Mouse (Mus musculus) CH12.LX (cell line): ENCODE data around the gene Gm11146. TPM values are rescaled to one million over a fixed set of nuclear protein-coding genes. Genes with fewer than 3 reads are reported as not detected.

Experiments used
- DNase-seq: peaks from one replicate; pipeline ENCODE4 v3.0.0-alpha.2; 2013; ENCODE audit errors: extremely low read depth
- H3K27ac ChIP-seq: 2 replicates; pipeline ENCODE4 v1.5.1; 2012; ENCODE audit warnings: low read depth, mild to moderate bottlenecking, control low read depth, moderate library complexity; ENCODE audit not compliant: insufficient read depth
- H3K27me3 ChIP-seq: replicated peaks from 2 replicates; pipeline ENCODE3; 2012; ENCODE audit warnings: inconsistent platforms
- H3K36me3 ChIP-seq, 2 experiments: replicated peaks in 1 of 2; 2 replicates each; pipeline versions ENCODE3 to v1.6.1; 2012; ENCODE audit warnings: inconsistent platforms in 1 of 2, low read length in 1 of 2, mild to moderate bottlenecking in 1 of 2, mixed read lengths in 1 of 2, moderate library complexity in 1 of 2; ENCODE audit not compliant: control insufficient read depth in 1 of 2, insufficient read depth in 1 of 2
- H3K4me1 ChIP-seq, 2 experiments: 2 replicates each; pipeline ENCODE4 v1.6.1; 2012; ENCODE audit warnings: inconsistent platforms in 1 of 2, moderate library complexity in 1 of 2; ENCODE audit not compliant: insufficient read depth in 2 of 2, control insufficient read depth in 1 of 2
- H3K4me2 ChIP-seq: 2 replicates; pipeline ENCODE4 v1.6.1; 2012; ENCODE audit warnings: low read depth, mild to moderate bottlenecking, control low read depth; ENCODE audit not compliant: poor library complexity, insufficient read depth, severe bottlenecking
- H3K4me3 ChIP-seq, 3 experiments: fragments of 150-350 bp in 1 of 3; sonication (generic) in 1 of 3; replicated peaks in 1 of 3; 2 replicates each; pipeline versions ENCODE3 to v1.5.1; 2011 to 2012; ENCODE audit warnings: low read depth in 2 of 3, low read length in 2 of 3, mild to moderate bottlenecking in 2 of 3, moderate library complexity in 2 of 3, control low read depth in 1 of 3, improper control_type of control experiment in 1 of 3, inconsistent platforms in 1 of 3, mixed read lengths in 1 of 3; ENCODE audit not compliant: poor library complexity in 1 of 3
- H3K79me2 ChIP-seq: replicated peaks from 2 replicates; pipeline ENCODE4 v1.6.1; 2012; ENCODE audit warnings: mild to moderate bottlenecking, moderate library complexity; ENCODE audit not compliant: control insufficient read depth, poor library complexity, insufficient read depth, severe bottlenecking; ENCODE audit errors: extremely low read depth
- H3K9ac ChIP-seq: 2 replicates; pipeline ENCODE4 v1.6.1; 2012; ENCODE audit warnings: low read depth, mild to moderate bottlenecking, control low read depth, moderate library complexity; ENCODE audit not compliant: insufficient read depth
- H3K9me3 ChIP-seq: replicated peaks from 2 replicates; pipeline ENCODE3; 2012; ENCODE audit warnings: low read length, inconsistent platforms, mixed read lengths
- CHD1 ChIP-seq: IDR thresholded peaks from 2 replicates; pipeline ENCODE4 v1.6.1; 2012; ENCODE audit warnings: low read depth, low read length, improper control_type of control experiment, inconsistent platforms
- CTCF ChIP-seq, 2 experiments: IDR thresholded peaks in 1 of 2; conservative IDR thresholded peaks in 1 of 2; 2 replicates each; pipeline ENCODE4 v1.5.1; 2011 to 2012; ENCODE audit warnings: low read depth in 2 of 2, low read length in 2 of 2, improper control_type of control experiment in 1 of 2, inconsistent platforms in 1 of 2, mild to moderate bottlenecking in 1 of 2, moderate library complexity in 1 of 2
- ELF1 ChIP-seq: IDR thresholded peaks from 2 replicates; pipeline ENCODE4 v1.6.1; 2014; ENCODE audit warnings: low read depth, mild to moderate bottlenecking, inconsistent platforms, low read length, improper control_type of control experiment
- HCFC1 ChIP-seq: IDR thresholded peaks from 2 replicates; pipeline ENCODE4 v1.6.1; 2012; ENCODE audit warnings: low read depth, mild to moderate bottlenecking, inconsistent platforms, low read length, improper control_type of control experiment
- JUN ChIP-seq: IDR thresholded peaks from 2 replicates; pipeline ENCODE4 v1.6.1; 2011; ENCODE audit warnings: low read depth, mild to moderate bottlenecking, low read length, improper control_type of control experiment, moderate library complexity; ENCODE audit not compliant: insufficient read depth
- MXI1 ChIP-seq: IDR thresholded peaks from 2 replicates; pipeline ENCODE4 v1.6.1; 2011; ENCODE audit warnings: mild to moderate bottlenecking, low read depth, low read length, improper control_type of control experiment
- NRF1 ChIP-seq: IDR thresholded peaks from 2 replicates; pipeline ENCODE4 v1.6.1; 2014; ENCODE audit warnings: low read depth, mild to moderate bottlenecking, inconsistent platforms, low read length, improper control_type of control experiment, moderate library complexity
- PAX5 ChIP-seq: IDR thresholded peaks from 2 replicates; pipeline ENCODE4 v1.6.1; 2012; ENCODE audit warnings: low read length, inconsistent platforms, mixed read lengths
- POLR2A ChIP-seq: IDR thresholded peaks from 2 replicates; pipeline ENCODE4 v1.6.1; 2011; ENCODE audit warnings: low read depth, mild to moderate bottlenecking, improper control_type of control experiment, low read length
- SIN3A ChIP-seq: IDR thresholded peaks from 2 replicates; pipeline ENCODE4 v1.6.1; 2012; ENCODE audit warnings: low read length, improper control_type of control experiment, inconsistent platforms
- TCF12 ChIP-seq: IDR thresholded peaks from 2 replicates; pipeline ENCODE4 v1.6.1; 2014; ENCODE audit warnings: low read depth, mild to moderate bottlenecking, inconsistent platforms, low read length, improper control_type of control experiment
- UBTF ChIP-seq: IDR thresholded peaks from 2 replicates; pipeline ENCODE4 v1.6.1; 2012; ENCODE audit warnings: low read depth, mild to moderate bottlenecking, inconsistent platforms, low read length, improper control_type of control experiment, moderate library complexity
- dilution Hi-C: fragments of 300-500 bp; cut with MboI; formaldehyde crosslinking; loops from 2 replicates; pipeline ENCODE4 v1.14.3; 2020; ENCODE audit warnings: low sequenced_read_pairs; ENCODE audit not compliant: extremely low pct_unique_long_range_greater_than_20kb, extremely low pct_ligation_motif_present
- in situ Hi-C: fragments of 300-500 bp; cut with MboI; formaldehyde crosslinking; loops from 3 replicates; pipeline ENCODE4 v1.14.3; 2019; ENCODE audit warnings: low sequenced_read_pairs, low pct_ligation_motif_present, low pct_unique_long_range_greater_than_20kb, mixed read lengths
- polyA plus RNA-seq: library from polyadenylated mRNA; unstranded; fragments of >175 nt; gene quantifications from 2 replicates; pipeline ENCODE4 v1.2.1, GENCODE M21; 2012; ENCODE audit warnings: low read depth; ENCODE audit not compliant: insufficient read length
- total RNA-seq, 2 experiments: library from RNA; depleted of rRNA; stranded (reverse); fragments of 300-350 nt in 1 of 2; fragments of >200 nt in 1 of 2; gene quantifications; 2 replicates each; pipeline ENCODE4 v1.2.3; 2012 to 2014

Gene Gm11146
- total and polyA plus RNA-seq, 3 experiments = not detected

DNA sequence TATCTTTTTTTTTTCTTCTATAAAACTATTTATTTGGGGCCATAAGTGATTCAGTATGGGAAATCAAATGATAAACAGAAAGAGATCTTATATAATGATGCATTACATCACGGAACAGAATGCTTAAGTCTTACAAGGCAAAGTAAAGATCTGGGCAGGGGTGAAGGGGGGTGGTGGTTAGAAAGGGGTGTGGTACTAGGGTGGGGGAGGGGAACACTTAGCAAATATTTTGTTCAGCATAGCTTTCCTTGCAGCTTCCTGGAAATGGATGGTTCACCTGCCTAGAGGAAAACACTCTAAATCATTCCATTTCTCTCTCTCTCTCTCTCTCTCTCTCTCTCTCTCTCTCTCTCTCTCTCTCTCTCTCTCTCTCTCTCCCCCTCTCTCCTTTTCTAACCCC lies 43.1 kb upstream of the Gm11146 start:
- Histone ChIP-seq H3K27ac (no peak overlapping the region), H3K27me3 (no peaks in the 10 kb centered on the region), H3K4me2 (no peak overlapping the region), H3K4me1 (no peaks in the 10 kb centered on the region), H3K9ac (no peak overlapping the region), H3K9me3 (peaks cover 37% of the 10 kb centered on the region), H3K36me3 (no peaks in the 10 kb centered on the region), H3K79me2 (no peaks in the 10 kb centered on the region), H3K4me3 (no peak overlapping the region)
- no peak for DNase-seq
- in situ Hi-C loops (no loop called here), dilution Hi-C loops (no loop called here)
- TF ChIP-seq JUN (no peak), CHD1 (no peak), SIN3A (no peak), CTCF (conservative IDR thresholded peaks at IDR 0.05 in 1 of 2, IDR thresholded peaks at IDR 0.05 in 1 of 2; ENCODE audit: low read depth in 2 of 2, low read length in 2 of 2) (no peak), ELF1 (no peak), MXI1 (no peak), PAX5 (no peak), TCF12 (no peak), POLR2A (no peak)

DNA sequence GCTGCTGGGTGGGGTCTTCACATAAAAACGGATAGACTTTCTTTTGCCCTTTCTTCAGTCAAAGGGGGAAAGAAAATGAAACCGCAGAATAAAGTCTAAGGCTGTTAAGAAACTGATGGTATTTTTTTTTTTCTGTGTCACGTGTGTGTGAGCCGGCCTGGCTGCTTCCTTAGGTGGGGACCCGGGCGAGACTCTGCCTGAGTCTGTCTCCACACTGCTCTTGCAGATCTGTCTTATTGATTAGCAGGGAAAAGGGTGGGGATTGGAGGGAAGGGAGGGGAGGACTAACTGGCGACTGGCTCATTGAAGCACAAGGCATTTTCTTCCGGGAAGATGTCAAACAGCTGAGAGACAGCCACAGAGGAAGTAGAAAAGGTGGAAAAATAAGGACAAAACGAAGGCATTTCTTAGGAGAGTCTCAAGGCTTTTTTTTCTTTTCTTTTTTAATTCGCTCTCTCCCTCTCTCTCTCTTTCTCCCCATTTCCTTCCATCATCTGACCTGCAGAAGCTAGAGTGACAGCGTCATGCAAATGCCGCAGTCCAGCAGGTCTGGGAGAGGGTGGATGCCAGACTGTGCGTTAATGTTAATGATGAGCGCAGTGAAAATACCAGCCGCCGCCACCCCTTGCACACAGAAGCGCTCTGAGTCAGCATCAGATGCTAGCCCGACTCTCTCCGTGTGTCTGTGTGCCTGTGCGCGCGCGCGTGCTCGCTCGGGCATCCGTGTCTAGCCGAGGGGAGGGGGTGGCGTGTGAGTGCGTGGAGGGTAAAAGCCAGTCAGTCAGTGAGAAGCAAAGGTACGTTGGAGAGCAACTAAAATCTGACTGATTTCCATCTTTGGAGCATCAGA lies 42.2 kb upstream of the Gm11146 start:
- H3K9ac ChIP-seq = no peak overlapping the region
- H3K27me3 ChIP-seq = no peaks in the 10 kb centered on the region
- TF ChIP-seq HCFC1 = no peak
- TF ChIP-seq NRF1 = no peak
- TF ChIP-seq UBTF = no peak
- TF ChIP-seq POLR2A = no peak
- peaks cover 41% of the 10 kb centered on the region for H3K9me3 ChIP-seq
- no peak overlapping the region for H3K4me3 ChIP-seq
- no peak overlapping the region for H3K27ac ChIP-seq
- no peaks in the 10 kb centered on the region for H3K4me1 ChIP-seq
- dilution Hi-C loops = no loop called here
- DNase-seq = no peak
- no peaks in the 10 kb centered on the region for H3K36me3 ChIP-seq
- H3K4me2 ChIP-seq = no peak overlapping the region
- no peaks in the 10 kb centered on the region for H3K79me2 ChIP-seq
- in situ Hi-C loops = no loop called here
